Mouse (Mus musculus): ENCODE results near the gene Lrmda.

DNA sequence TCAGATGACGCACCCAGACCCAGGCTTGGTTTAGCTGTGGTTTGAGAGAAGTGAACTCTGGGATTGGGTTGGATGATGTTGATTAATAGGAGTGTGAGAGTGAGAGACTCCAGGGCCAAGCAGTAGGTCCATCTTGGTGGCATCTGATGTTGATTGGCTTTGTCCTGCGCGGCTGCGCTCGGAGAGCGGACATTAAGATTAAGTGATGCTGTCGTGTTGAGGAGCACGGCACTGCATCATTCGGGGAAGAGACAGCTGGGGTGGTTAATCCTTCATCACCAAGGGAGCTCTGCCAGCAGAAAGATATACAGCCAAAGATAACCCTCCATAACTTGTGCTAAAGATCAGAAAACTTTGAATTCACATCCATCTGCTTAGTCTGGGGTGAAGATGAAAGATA lies 172.7 kb downstream of the Lrmda start:
- TF ChIP-seq POLR2A (IDR thresholded peaks at IDR 0.05; ENCODE audit: extremely low read depth, insufficient read depth, low read length) (no peak), CTCF (IDR thresholded peaks at IDR 0.05; ENCODE audit: extremely low read depth, insufficient read depth, low read length) (no peak)
